Mouse (Mus musculus) hindbrain, embryonic 14.5 days (tissue): Measurements from ENCODE around the gene Itpkb. TPM values are rescaled to one million over a fixed set of nuclear protein-coding genes. Genes with fewer than 3 reads are reported as not detected.

Source experiments
- ATAC-seq: fragments of 200-750 bp; cut with Nextera tagmentation; 2 replicates; pipeline ENCODE4 v1.8.0; 2017; ENCODE audit warnings: moderate number of reproducible peaks, mild to moderate bottlenecking, moderate TSS enrichment, moderate library complexity; ENCODE audit not compliant: low FRiP score
- DNase-seq: peaks from one replicate; pipeline ENCODE4 v3.0.0-alpha.2; 2015; ENCODE audit warnings: low spot score
- H3K27ac ChIP-seq: fragments of 300-500 bp; sonication (generic); 2 replicates; pipeline ENCODE4 v1.5.1; 2014; ENCODE audit warnings: mild to moderate bottlenecking, moderate library complexity
- H3K27me3 ChIP-seq: fragments of 300-500 bp; sonication (generic); 2 replicates; pipeline ENCODE4 v1.6.1; 2014; ENCODE audit warnings: mild to moderate bottlenecking, low read length, mixed read lengths; ENCODE audit not compliant: control insufficient read depth, insufficient read depth
- H3K36me3 ChIP-seq: fragments of 300-500 bp; sonication (generic); replicated peaks from 2 replicates; pipeline ENCODE4 v1.6.1; 2014; ENCODE audit not compliant: control insufficient read depth, insufficient read depth
- H3K4me1 ChIP-seq: fragments of 300-500 bp; sonication (generic); replicated peaks from 2 replicates; pipeline ENCODE4 v1.6.1; 2014; ENCODE audit warnings: antibody characterized with exemption, low read length, mixed read lengths; ENCODE audit not compliant: control insufficient read depth, insufficient read depth
- H3K4me2 ChIP-seq: fragments of 300-500 bp; sonication (generic); replicated peaks from 2 replicates; pipeline ENCODE4 v1.6.1; 2014; ENCODE audit warnings: mild to moderate bottlenecking, moderate library complexity
- H3K4me3 ChIP-seq: fragments of 300-500 bp; sonication (generic); replicated peaks from 2 replicates; pipeline ENCODE4 v1.5.1; 2014; ENCODE audit warnings: mild to moderate bottlenecking, low read length
- H3K9ac ChIP-seq: fragments of 300-500 bp; sonication (generic); 2 replicates; pipeline ENCODE4 v1.6.1; 2014
- H3K9me3 ChIP-seq: fragments of 300-500 bp; sonication (generic); 2 replicates; pipeline ENCODE4 v1.6.1; 2016; ENCODE audit warnings: low read length; ENCODE audit not compliant: control insufficient read depth
- WGBS: fragments of 180-500 bp; shearing (Covaris S2); extraction: QIAGEN DNeasy Blood & Tissue Kit; methylation state at CpG from one replicate; pipeline ENCODE4 v1.1.7; 2014; 5-methylcytosine and 5-hydroxymethylcytosine counted together
- polyA plus RNA-seq: library from polyadenylated mRNA; unstranded; fragments of >200 nt; fragmentation: Nextera tagmentation; extraction: Ambion mirVana; gene quantifications from 2 replicates; pipeline ENCODE4 v1.2.1, GENCODE M21; 2014

The Itpkb gene
- polyA plus RNA-seq, 1 experiment from 2014 or later = 3.0 TPM

GRCm38 (mm10) chr1:180296088-180296487, 34.2 kb upstream of the Itpkb start:
- H3K4me1 ChIP-seq = no peaks in the 10 kb centered on the region
- no peak overlapping the region for H3K4me2 ChIP-seq
- H3K9ac ChIP-seq = no peak overlapping the region
- no peaks in the 10 kb centered on the region for H3K27me3 ChIP-seq
- no peaks in the 10 kb centered on the region for H3K36me3 ChIP-seq
- H3K4me3 ChIP-seq = no peak overlapping the region
- H3K9me3 ChIP-seq = no peaks in the 10 kb centered on the region
- H3K27ac ChIP-seq = no peak overlapping the region
- ATAC-seq (no peak), DNase-seq (no peak)
- 82% methylated on average over 9 of the region's 9 CpGs for WGBS

GRCm38 (mm10) chr1:180299697-180300096, 30.6 kb upstream of the Itpkb start:
- ATAC-seq = no peak
- H3K27me3 ChIP-seq = no peaks in the 10 kb centered on the region
- no peak overlapping the region for H3K9ac ChIP-seq
- H3K4me3 ChIP-seq = no peak overlapping the region
- H3K9me3 ChIP-seq = no peaks in the 10 kb centered on the region
- WGBS = 94% methylated on average over 4 of the region's 4 CpGs
- no peak overlapping the region for H3K27ac ChIP-seq
- H3K4me1 ChIP-seq = no peaks in the 10 kb centered on the region
- H3K4me2 ChIP-seq = no peak overlapping the region
- no peak for DNase-seq
- H3K36me3 ChIP-seq = no peaks in the 10 kb centered on the region

GRCm38 (mm10) chr1:180300292-180300691, 30.0 kb upstream of the Itpkb start:
- DNase-seq = no peak
- Histone ChIP-seq H3K27me3 (no peaks in the 10 kb centered on the region), H3K9ac (no peak overlapping the region), H3K9me3 (no peaks in the 10 kb centered on the region), H3K4me3 (no peak overlapping the region), H3K27ac (no peak overlapping the region), H3K4me1 (no peaks in the 10 kb centered on the region), H3K4me2 (no peak overlapping the region), H3K36me3 (no peaks in the 10 kb centered on the region)
- no peak for ATAC-seq
- 91% methylated on average over 4 of the region's 4 CpGs for WGBS

- Histone ChIP-seq H3K27ac (no peak overlapping the region), H3K36me3 (no peaks in the 10 kb centered on the region), H3K4me1 (no peaks in the 10 kb centered on the region), H3K4me3 (no peak overlapping the region), H3K9ac (no peak overlapping the region), H3K27me3 (no peaks in the 10 kb centered on the region), H3K9me3 (no peaks in the 10 kb centered on the region), H3K4me2 (no peak overlapping the region)
- no peak for ATAC-seq
- DNase-seq = no peak
- WGBS = 55% methylated on average over 4 of the region's 4 CpGs
Observed at GRCm38 (mm10) chr1:180300997-180301396, 29.3 kb upstream of the Itpkb start.

GRCm38 (mm10) chr1:180302253-180303120, 27.8 kb upstream of the Itpkb start:
- Histone ChIP-seq H3K4me3 (no peak overlapping the region), H3K27ac (no peak overlapping the region), H3K4me2 (no peak overlapping the region), H3K9me3 (no peaks in the 10 kb centered on the region), H3K36me3 (no peaks in the 10 kb centered on the region), H3K27me3 (no peaks in the 10 kb centered on the region), H3K4me1 (no peaks in the 10 kb centered on the region), H3K9ac (no peak overlapping the region)
- DNase-seq (no peak), ATAC-seq (no peak)
- WGBS = 59% methylated on average over 12 of the region's 12 CpGs

GRCm38 (mm10) chr1:180303600-180303999, 26.7 kb upstream of the Itpkb start:
- Histone ChIP-seq H3K9ac (no peak overlapping the region), H3K4me3 (no peak overlapping the region), H3K4me1 (no peaks in the 10 kb centered on the region; the same call in 1 of the 2 replicates), H3K4me2 (no peak overlapping the region), H3K9me3 (no peaks in the 10 kb centered on the region), H3K36me3 (no peaks in the 10 kb centered on the region), H3K27me3 (no peaks in the 10 kb centered on the region), H3K27ac (no peak overlapping the region)
- ATAC-seq (no peak), DNase-seq (no peak)
- 33% methylated on average over 5 of the region's 5 CpGs for WGBS

GRCm38 (mm10) chr1:180306889-180307288, 23.4 kb upstream of the Itpkb start:
- no peak for ATAC-seq
- no peak overlapping the region for H3K9ac ChIP-seq
- H3K27me3 ChIP-seq = no peaks in the 10 kb centered on the region
- no peak overlapping the region for H3K4me3 ChIP-seq
- DNase-seq = no peak
- no peak overlapping the region for H3K27ac ChIP-seq
- WGBS = 81% methylated on average over 9 of the region's 9 CpGs
- no peaks in the 10 kb centered on the region for H3K36me3 ChIP-seq
- H3K4me2 ChIP-seq = no peak overlapping the region
- no peaks in the 10 kb centered on the region for H3K9me3 ChIP-seq
- H3K4me1 ChIP-seq = peaks cover 3% of the 10 kb centered on the region; the same call in 1 of the 2 replicates

GRCm38 (mm10) chr1:180307661-180308060, 22.6 kb upstream of the Itpkb start:
- DNase-seq (no peak), ATAC-seq (no peak)
- H3K4me2 ChIP-seq = no peak overlapping the region
- H3K36me3 ChIP-seq = no peaks in the 10 kb centered on the region
- no peaks in the 10 kb centered on the region for H3K27me3 ChIP-seq
- no peaks in the 10 kb centered on the region for H3K9me3 ChIP-seq
- no peak overlapping the region for H3K27ac ChIP-seq
- peaks cover 11% of the 10 kb centered on the region for H3K4me1 ChIP-seq
- WGBS = 46% methylated on average over 2 of the region's 2 CpGs
- H3K4me3 ChIP-seq = no peak overlapping the region
- no peak overlapping the region for H3K9ac ChIP-seq

- no peaks in the 10 kb centered on the region for H3K9me3 ChIP-seq
- ATAC-seq (no peak), DNase-seq (no peak)
- 72% methylated on average over 4 of the region's 4 CpGs for WGBS
- H3K9ac ChIP-seq = no peak overlapping the region
- H3K36me3 ChIP-seq = no peaks in the 10 kb centered on the region
- peaks cover 23% of the 10 kb centered on the region for H3K4me1 ChIP-seq
- H3K27ac ChIP-seq = no peak overlapping the region
- H3K27me3 ChIP-seq = no peaks in the 10 kb centered on the region
- H3K4me3 ChIP-seq = no peak overlapping the region
- no peak overlapping the region for H3K4me2 ChIP-seq
Observed at GRCm38 (mm10) chr1:180308897-180309296, 21.4 kb upstream of the Itpkb start.
